Mouse (Mus musculus): ENCODE results near the gene Rab29. TPM values are rescaled to one million over a fixed set of nuclear protein-coding genes. Genes with fewer than 3 reads are reported as not detected.

Rab29 gene
- total RNA-seq, 1 experiment from 2014 or later: 21.3 TPM

Other genes starting within 250 kb of the Rab29 start
- gene Ctse, start 228.9 kb upstream of the Rab29 start, total RNA-seq (2021): 0.43 and 0.52 TPM in 2 replicates
- gene Rab7b, start 178.5 kb upstream of the Rab29 start, total RNA-seq (2021): 5.0 and 5.4 TPM in 2 replicates
- gene Slc26a9, start 123.2 kb upstream of the Rab29 start, total RNA-seq (2021): 0.18 TPM in 1 of 2 replicates, not detected in the other
- gene Pm20d1, start 69.8 kb upstream of the Rab29 start, total RNA-seq (2021): 14.9 and 15.5 TPM in 2 replicates
- gene Slc41a1, start 39.7 kb upstream of the Rab29 start, total RNA-seq (2021): 60.7 and 74.8 TPM in 2 replicates
- 124 and 137 TPM in 2 replicates for gene Nucks1, start 43.3 kb downstream of the Rab29 start, total RNA-seq (2021)
- 12.6 and 15.5 TPM in 2 replicates for gene Slc45a3, start 95.7 kb downstream of the Rab29 start, total RNA-seq (2021)
- gene Elk4, start 140.4 kb downstream of the Rab29 start, total RNA-seq (2021): 100 and 117 TPM in 2 replicates
- 29.5 and 29.9 TPM in 2 replicates for gene Mfsd4a, start 200.8 kb downstream of the Rab29 start, total RNA-seq (2021)